Mouse (Mus musculus) cortical plate, adult 2 months (tissue): ENCODE measurements around the gene Zbtb22. TPM values are rescaled to one million over a fixed set of nuclear protein-coding genes. Genes with fewer than 3 reads are reported as not detected.

Source experiments
- H3K27ac ChIP-seq: fragments of 200-500 bp; 2 replicates; pipeline ENCODE4 v1.5.1; 2012; ENCODE audit warnings: low read length, control low read depth, inconsistent platforms; ENCODE audit not compliant: insufficient read depth
- H3K4me1 ChIP-seq: fragments of 200-500 bp; 2 replicates; pipeline ENCODE4 v1.6.1; 2011; ENCODE audit warnings: low read length; ENCODE audit not compliant: control insufficient read depth, insufficient read depth
- H3K4me3 ChIP-seq: fragments of 200-500 bp; 2 replicates; pipeline ENCODE4 v1.5.1; 2011; ENCODE audit warnings: mild to moderate bottlenecking, low read length, control low read depth; ENCODE audit not compliant: insufficient read depth
- CTCF ChIP-seq: fragments of 200-500 bp; IDR thresholded peaks from 2 replicates; pipeline ENCODE4 v1.5.1; 2011; ENCODE audit warnings: mild to moderate bottlenecking, control low read depth, low read length; ENCODE audit not compliant: insufficient read depth; ENCODE audit errors: extremely low read depth
- POLR2A ChIP-seq: fragments of 200-500 bp; IDR thresholded peaks from 2 replicates; pipeline ENCODE4 v1.6.1; 2011; ENCODE audit warnings: mild to moderate bottlenecking, low read length, control low read depth; ENCODE audit not compliant: insufficient read depth; ENCODE audit errors: extremely low read depth
- polyA plus RNA-seq: library from polyadenylated mRNA; depleted of rRNA; stranded (reverse); fragments of >200 nt; gene quantifications from 2 replicates; pipeline ENCODE4 v1.2.3, GENCODE M21; 2012

The Zbtb22 gene
- polyA plus RNA-seq, 1 experiment = 33.5 TPM

DNA sequence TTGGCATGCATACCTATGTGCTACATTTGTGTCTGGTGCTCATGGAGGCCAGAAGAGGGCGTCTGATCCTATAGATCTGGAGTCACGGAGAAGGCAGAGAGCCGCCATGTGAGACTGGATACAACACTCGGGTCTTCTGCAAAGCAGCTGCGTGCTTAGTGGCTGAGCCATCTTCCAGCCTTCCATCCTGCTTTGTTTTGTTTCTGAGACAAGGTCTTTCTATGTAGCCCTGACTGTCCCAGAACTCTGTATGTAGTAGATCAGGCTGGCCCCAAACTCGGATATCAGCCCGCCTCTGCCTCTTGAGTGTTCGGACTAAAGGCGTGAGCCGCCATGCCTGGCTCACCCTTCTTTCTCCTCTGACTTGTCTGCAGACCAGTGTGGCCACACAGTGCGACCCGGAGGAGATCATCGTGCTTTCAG is 724 bp upstream of the Zbtb22 start:
- H3K4me1 ChIP-seq = peaks cover 1% of the 10 kb centered on the region; the same call in 1 of the 2 replicates
- TF ChIP-seq POLR2A (no peak), CTCF (no peak)
- no peak overlapping the region for H3K27ac ChIP-seq
- H3K4me3 ChIP-seq = no peak overlapping the region

DNA sequence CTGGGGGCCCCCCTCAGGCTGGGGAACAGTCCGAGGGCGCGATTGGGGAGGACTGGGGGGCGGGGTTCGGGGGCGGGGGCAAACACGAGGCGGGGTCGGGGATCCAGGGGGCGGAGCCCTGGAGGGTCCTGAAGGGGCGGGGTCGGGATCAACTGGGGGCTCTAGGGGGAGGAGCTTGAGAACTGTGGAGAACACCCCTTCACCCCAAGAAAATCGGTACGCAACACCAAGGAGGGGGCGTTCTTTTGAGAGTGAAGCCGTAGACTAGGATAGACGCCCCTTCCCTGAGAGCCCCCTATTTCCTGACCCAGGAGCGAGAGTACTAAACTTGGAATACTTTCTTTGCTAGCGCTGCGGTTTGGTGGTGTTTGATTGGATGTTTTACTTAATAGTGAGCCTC is 590 bp downstream of the Zbtb22 start:
- H3K4me3 ChIP-seq = peak overlapping the region; percentile 7
- TF ChIP-seq CTCF (no peak), POLR2A (no peak)
- no peaks in the 10 kb centered on the region for H3K4me1 ChIP-seq
- no peak overlapping the region for H3K27ac ChIP-seq

DNA sequence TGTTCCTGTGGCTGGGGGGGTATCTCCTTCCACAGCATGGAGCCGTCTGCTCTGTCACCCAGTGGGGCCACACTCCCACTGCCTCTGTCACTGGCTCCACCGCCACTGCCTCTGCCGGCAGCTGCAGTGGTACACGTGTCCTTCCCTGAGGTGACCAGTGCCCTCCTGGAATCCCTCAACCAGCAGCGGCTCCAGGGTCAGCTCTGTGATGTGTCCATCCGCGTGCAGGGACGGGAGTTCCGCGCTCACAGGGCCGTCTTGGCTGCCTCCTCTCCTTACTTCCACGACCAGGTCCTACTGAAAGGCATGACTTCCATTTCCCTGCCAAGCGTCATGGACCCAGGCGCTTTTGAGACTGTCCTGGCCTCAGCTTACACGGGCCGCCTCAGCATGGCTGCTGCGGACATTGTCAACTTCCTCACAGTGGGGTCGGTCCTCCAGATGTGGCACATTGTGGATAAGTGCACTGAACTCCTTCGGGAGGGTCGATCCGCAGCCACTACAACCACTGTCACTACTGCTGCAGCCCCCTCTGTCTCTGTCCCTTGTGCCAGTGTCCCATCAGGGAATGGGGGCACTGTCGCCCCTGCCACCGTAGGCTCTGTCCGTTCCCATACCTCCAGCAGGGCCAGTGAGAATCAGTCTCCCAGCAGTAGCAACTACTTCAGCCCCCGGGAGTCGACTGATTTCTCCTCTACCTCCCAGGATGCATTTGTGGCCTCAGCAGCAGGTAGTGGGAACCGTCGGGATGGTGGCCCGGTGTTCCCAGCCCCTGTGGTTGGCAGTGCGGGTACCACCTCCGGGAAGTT is 1.3 kb downstream of the Zbtb22 start:
- Histone ChIP-seq H3K4me1 (no peaks in the 10 kb centered on the region), H3K27ac (no peak overlapping the region), H3K4me3 (peak overlapping the region; percentile 7; the same call in 1 of the 2 replicates)
- TF ChIP-seq POLR2A (no peak), CTCF (no peak)

DNA sequence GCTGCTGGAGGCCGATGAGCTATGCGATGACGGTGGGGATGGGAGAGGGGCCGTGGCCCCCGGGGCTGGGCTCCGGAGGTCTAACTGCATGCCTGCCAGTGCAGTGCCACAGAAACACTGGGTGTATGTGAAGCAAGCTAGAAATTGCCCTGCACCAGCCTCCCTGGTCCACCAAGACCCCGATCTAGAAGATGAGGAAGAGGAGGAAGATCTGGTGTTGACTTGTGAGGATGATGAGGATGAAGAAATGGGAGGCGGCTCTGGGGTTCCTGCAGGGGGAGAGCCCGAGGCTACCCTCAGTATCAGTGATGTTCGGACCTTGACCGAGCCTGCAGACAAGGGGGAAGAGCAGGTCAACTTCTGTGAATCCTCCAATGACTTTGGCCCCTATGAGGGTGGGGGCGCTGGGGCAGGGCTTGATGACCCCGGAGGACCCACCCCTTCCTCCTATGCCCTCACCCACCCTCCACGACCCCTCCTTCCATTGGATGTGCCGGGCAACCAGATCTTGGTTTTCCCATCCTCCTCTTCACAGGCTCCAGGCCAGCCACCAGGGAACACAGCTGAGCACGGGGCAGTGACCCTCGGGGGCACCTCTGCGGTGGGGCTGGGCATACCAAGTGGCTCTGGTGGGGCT is 2.1 kb downstream of the Zbtb22 start:
- Histone ChIP-seq H3K4me1 (no peaks in the 10 kb centered on the region), H3K27ac (no peak overlapping the region), H3K4me3 (no peak overlapping the region)
- no peak for TF ChIP-seq CTCF

DNA sequence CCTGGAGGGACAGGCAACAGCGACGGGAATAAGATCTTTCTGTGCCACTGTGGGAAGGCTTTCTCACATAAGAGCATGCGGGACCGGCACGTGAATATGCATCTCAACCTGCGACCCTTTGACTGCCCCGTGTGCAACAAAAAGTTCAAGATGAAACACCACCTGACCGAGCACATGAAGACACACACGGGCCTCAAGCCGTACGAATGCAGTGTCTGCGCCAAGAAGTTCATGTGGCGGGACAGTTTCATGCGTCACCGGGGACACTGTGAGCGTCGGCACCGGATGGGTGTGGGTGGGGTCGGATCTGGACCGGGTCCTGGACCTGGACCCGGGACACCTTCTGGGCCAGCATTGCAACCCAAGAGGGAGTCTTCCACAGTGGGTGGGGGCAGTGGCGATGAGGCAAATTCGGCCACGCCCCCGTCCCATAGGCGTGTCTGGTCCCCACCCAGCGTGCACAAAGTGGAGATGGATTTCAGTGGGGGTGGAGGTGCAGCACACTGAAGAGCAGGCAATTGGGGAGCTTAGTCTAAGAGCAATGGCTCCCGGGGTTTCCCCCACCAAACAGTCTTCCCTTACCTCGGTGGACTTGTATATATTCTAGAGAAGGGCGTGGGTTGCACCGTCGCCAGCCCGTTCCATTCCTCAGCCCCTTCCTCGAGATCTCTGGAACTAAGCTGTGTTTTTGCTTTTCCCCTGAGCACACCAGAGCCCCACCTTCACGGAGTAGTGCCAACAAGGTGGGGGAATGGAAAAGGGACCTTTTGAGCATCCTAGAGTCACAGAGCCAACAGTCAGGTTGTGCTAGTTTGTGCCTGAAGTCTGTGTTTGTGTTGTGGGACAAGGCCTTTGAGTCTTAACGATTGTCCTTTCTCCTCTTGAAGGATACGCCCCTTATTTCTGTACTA is 2.8 kb downstream of the Zbtb22 start:
- TF ChIP-seq POLR2A (no peak), CTCF (no peak)
- Histone ChIP-seq H3K27ac (no peak overlapping the region), H3K4me1 (no peaks in the 10 kb centered on the region), H3K4me3 (peak overlapping the region; percentile 69)

DNA sequence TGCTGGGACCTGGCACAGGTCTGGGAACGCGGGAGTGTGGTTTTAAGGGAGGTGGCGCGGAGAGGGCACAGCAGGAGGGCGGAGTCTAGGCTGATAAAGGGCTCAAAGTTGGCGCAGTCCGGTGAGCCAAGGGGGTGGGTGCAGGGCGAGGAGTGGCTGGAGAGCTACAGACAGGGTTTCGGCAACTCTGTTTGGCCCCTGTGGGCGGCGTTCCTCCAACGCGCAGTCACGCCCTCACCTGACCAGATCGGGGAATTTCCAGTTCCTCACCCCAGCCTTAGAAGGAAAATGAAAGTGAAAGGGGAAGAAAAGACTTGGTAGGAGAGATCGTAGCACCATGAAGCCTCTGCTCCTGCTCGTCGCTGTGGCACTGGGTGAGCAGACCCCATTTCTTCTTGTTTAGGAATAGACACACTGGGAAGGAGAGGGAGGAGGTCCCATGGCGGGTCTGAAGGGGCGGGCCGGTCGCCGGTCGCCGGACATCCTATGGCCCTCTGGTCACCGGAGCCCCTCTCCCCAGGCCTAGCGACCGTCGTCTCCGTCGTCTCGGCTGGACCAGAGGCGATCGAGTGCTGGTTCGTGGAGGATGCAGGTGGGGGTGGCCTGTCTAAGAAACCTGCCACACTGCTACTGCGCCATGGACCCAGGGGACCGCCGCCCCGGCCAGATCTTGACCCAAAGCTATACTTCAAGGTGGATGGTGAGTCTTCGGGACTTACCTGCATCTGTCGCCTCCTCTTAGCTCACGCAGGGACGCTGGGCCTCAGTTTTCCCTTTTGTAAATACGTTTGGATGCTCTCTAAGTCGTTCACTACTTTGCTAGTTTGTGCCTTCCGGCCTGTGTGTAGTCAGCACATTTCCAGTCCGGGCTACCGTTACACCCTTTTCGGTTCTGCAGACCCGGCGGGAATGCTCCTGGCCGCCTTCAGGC is 3.9 kb downstream of the Zbtb22 start:
- H3K4me1 ChIP-seq = no peaks in the 10 kb centered on the region
- TF ChIP-seq POLR2A (0 out of 2 replicates have a peak, but pooled peaks have one; percentile 8), CTCF (no peak)
- H3K27ac ChIP-seq = no peak overlapping the region
- peak overlapping the region; percentile 69 for H3K4me3 ChIP-seq

DNA sequence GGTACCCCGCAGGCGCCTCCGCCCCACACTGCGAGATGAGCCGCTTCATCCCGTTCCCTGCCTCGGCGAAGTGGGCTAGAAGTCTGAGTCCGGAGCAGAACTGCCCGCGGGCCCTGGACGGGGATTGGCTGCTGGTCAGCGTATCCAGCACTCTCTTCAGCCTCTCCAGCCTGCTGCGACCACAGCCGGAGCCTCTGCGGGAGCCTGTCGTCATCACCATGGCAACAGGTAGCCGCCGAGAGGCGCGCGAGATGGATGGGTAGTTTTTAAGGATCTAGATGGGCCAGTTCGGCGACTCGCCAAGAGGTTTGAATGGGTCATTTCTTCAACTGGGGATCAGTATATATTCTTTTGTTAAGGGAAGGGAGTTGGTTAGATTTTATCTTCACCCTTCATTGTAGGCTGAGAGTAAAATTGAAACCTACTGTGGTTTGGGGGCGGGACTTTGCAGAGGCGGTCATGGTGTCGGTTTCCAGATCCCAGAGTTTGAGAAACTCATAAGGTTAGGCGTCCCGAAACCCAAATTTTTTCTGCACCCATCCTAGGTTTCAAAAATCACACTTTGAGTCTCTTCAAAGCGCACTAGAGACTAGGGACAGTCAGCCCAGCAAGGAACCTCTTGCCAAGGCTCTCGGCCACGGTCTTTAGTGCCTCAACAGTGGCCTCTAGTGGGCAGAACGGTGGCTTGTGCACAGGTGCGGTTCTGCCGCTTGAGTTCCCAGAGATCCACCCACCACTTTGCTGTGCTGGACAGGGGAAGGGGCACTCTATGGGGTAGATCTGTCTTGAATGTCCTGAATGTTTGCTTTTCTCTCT is 4.8 kb downstream of the Zbtb22 start:
- H3K27ac ChIP-seq = no peak overlapping the region
- peak overlapping the region; percentile 69 for H3K4me3 ChIP-seq
- TF ChIP-seq CTCF (peak; percentile 77), POLR2A (no peak)
- H3K4me1 ChIP-seq = no peaks in the 10 kb centered on the region

DNA sequence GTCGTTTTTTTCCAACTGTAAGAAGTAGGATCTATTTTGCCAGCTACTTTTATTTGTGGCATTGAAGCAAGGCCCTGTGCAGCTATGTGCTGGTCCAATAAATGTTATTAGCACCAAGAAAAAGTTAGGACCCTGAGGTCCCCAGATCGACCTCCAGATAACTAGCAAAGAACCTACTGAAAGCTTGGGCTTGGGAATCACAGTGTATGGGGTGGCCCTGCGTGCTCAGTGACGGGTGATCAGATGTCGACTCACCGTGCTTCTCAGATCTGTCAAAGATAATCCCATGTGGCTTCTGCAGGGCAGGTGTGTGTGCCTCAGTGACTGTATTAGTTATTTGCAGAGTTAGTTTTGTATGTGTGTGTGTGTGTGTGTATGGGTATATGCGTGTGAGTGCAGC is 5.7 kb downstream of the Zbtb22 start:
- Histone ChIP-seq H3K27ac (no peak overlapping the region), H3K4me1 (no peaks in the 10 kb centered on the region), H3K4me3 (no peak overlapping the region)
- TF ChIP-seq CTCF (no peak), POLR2A (no peak)
